In the genomic region with DNA sequence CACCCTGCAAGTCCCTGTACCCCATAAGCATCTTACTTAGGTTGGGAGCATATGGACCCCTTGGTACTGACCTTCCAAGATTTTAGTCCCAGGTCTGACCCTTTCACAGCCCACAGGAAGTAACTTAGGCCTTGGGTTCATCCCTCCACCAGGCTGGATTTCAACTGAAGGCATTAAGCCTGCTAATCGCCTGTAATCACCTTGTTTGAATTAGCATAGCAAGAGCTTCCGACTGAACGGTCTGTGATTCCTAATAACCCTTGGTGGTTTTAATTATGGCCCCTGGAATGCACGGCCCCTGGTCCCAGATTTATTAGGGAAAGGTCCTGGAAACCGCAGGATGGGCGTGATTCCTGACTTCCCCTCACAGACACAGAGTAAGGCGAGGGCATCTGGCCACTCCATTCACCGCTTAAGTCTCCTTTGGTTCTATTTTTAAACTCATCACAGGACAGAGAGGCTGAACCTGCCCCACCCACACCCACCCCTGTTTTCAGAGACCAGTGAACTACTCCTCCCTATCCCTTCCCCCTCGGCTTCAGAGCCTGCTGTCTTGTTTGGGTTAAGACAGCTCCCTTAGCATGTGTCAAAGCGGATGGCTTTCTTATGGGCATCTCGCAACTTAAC, we compare ENCODE assay signal across 27 mouse cellular contexts. TPM values are rescaled to one million over a fixed set of nuclear protein-coding genes. Genes with fewer than 3 reads are reported as not detected.
DNase-seq lines count a peak whose midpoint lies in the region; ATAC-seq lines count a peak whose summit lies in the region.
"Had no signal": no experiment of that assay in that cellular context is flagged by ENCODE, and none has a peak within 500 bp of the region (broad histone marks: within the 10 kb centered on the region; RNA-seq: fewer than 3 reads in every experiment).

No protein-coding gene starts in this region.

- no peak overlapping the region for H3K4me2 ChIP-seq in kidney, embryonic 14.5 days (replicated peaks; ENCODE audit: low read depth, low read length)
- no peak overlapping the region; the same call in 1 of the 2 replicates for H3K4me2 ChIP-seq in limb, embryonic 11.5 days (ENCODE audit: low read depth, severe bottlenecking)
- H3K4me2 ChIP-seq: limb, embryonic 12.5 days had no signal

- intact Hi-C loops in gastrocnemius, postnatal 36 days (cut with DNase I): no loop called here

- H3K27ac ChIP-seq in kidney, embryonic 14.5 days (ENCODE audit: low read depth, low read length): no peak overlapping the region
- H3K27ac ChIP-seq in limb, embryonic 11.5 days (replicated peaks; ENCODE audit: low read depth, low read length): no peak overlapping the region
- H3K27ac ChIP-seq: layer of hippocampus, adult 2 months; left cerebral cortex, adult 2 months; limb, embryonic 12.5 days; liver, embryonic 14.5 days had no signal

- 11% methylated on average over 11 of the region's 11 CpGs for WGBS in kidney, embryonic 14.5 days
- 9% methylated on average over 11 of the region's 11 CpGs for WGBS in limb, embryonic 11.5 days

- no peak overlapping the region for H3K4me3 ChIP-seq in kidney, embryonic 14.5 days (ENCODE audit: low read length)
- no peak overlapping the region for H3K4me3 ChIP-seq in limb, embryonic 11.5 days (ENCODE audit: low read depth, low read length)
- H3K4me3 ChIP-seq: erythroblast, embryonic 14.5 days; layer of hippocampus, adult 2 months; left cerebral cortex, adult 2 months; limb, embryonic 12.5 days had no signal

- ATAC-seq in kidney, embryonic 14.5 days (ENCODE audit: low FRiP score, low TSS enrichment): peak; percentile 54; the same call in 1 of the 2 replicates
- no peak for ATAC-seq in limb, embryonic 11.5 days (ENCODE audit: insufficient number of reproducible peaks, low FRiP score, low TSS enrichment, low read depth)
- ATAC-seq: activated CD4-positive, CD25-positive, alpha-beta regulatory T cell, adult 4 months; forebrain, embryonic 16.5 days; lung, postnatal 0 days; midbrain, embryonic 16.5 days had no signal

- no peak overlapping the region for H3K9ac ChIP-seq in kidney, embryonic 14.5 days (ENCODE audit: low read depth, low read length)
- H3K9ac ChIP-seq in limb, embryonic 11.5 days (ENCODE audit: low read length): peak overlapping the region; percentile 36; the same call in 1 of the 2 replicates
- H3K9ac ChIP-seq: limb, embryonic 12.5 days; liver, embryonic 14.5 days had no signal

- peaks cover 9% of the 10 kb centered on the region for H3K4me1 ChIP-seq in kidney, embryonic 14.5 days (ENCODE audit: control insufficient read depth, insufficient read depth, low read length)
- H3K4me1 ChIP-seq in limb, embryonic 11.5 days (ENCODE audit: control insufficient read depth, insufficient read depth, low read length): peaks cover 27% of the 10 kb centered on the region

- peak; percentile 44 for DNase-seq in embryo, embryonic 10.5 days (ENCODE audit: low spot score)
- DNase-seq in embryo, embryonic 11 days: no peak
- DNase-seq in kidney, postnatal 25 days: no peak
- peak; percentile 62 for DNase-seq in ZHBTc4 (ENCODE audit: low read depth, low spot score)
- peak; percentile 44 for DNase-seq in limb, embryonic 11.5 days (ENCODE audit: low spot score)
- no peak for DNase-seq in gastrocnemius, postnatal 36 days
- no peak for DNase-seq in cerebellum, adult 18-20 months
- DNase-seq: cerebellum, adult 11-12 months; heart, postnatal 4 days; kidney, adult 18-20 months; thymus, postnatal 36 days had no signal

- H3K27me3 ChIP-seq in kidney, embryonic 14.5 days (ENCODE audit: control insufficient read depth, insufficient read depth, low read length): peaks cover 5% of the 10 kb centered on the region; the same call in 1 of the 2 replicates
- H3K27me3 ChIP-seq in limb, embryonic 11.5 days (ENCODE audit: control insufficient read depth, insufficient read depth, low read length): no peaks in the 10 kb centered on the region

- H3K36me3 ChIP-seq in kidney, embryonic 14.5 days (ENCODE audit: control insufficient read depth, insufficient read depth, low read length): no peaks in the 10 kb centered on the region
- no peaks in the 10 kb centered on the region for H3K36me3 ChIP-seq in limb, embryonic 11.5 days (ENCODE audit: control insufficient read depth, insufficient read depth, low read length)
- H3K36me3 ChIP-seq: limb, embryonic 12.5 days had no signal

- no peaks in the 10 kb centered on the region for H3K9me3 ChIP-seq in kidney, embryonic 14.5 days (ENCODE audit: control insufficient read depth, low read length)
- no peaks in the 10 kb centered on the region for H3K9me3 ChIP-seq in limb, embryonic 11.5 days (ENCODE audit: control insufficient read depth, low read length)
- H3K9me3 ChIP-seq: limb, embryonic 12.5 days had no signal

RNA-seq across cellular contexts. Expression of gene Gm10803, which starts 31.9 kb away (rescaled TPM):
- not detected in 2 replicates for polyA plus RNA-seq in kidney, embryonic 14.5 days (2014; fragmentation: Nextera tagmentation; extraction: Ambion mirVana)
- polyA plus RNA-seq in limb, embryonic 11.5 days (2014; fragmentation: Nextera tagmentation; extraction: Ambion mirVana): not detected in 2 replicates
- not detected for total RNA-seq in gastrocnemius, postnatal 36 days (2021)
- total RNA-seq: adrenal gland, postnatal 14 days; CH12.LX; gastrocnemius, adult 18-20 months; granulocyte monocyte progenitor cell, adult 5-6 weeks; heart, postnatal 4 days; layer of hippocampus, adult 2 months; left cerebral cortex, adult 2 months; megakaryocyte progenitor cell, adult 5-6 weeks had no signal
- polyA plus RNA-seq: activated CD4-positive, CD25-positive, alpha-beta regulatory T cell, adult 4 months; erythroblast, embryonic 14.5 days; forebrain, embryonic 16.5 days; limb, embryonic 12.5 days; liver, embryonic 14.5 days; lung, postnatal 0 days; midbrain, embryonic 16.5 days; testis, adult 2 months had no signal

RNA-seq across cellular contexts. Expression of gene Alx4, which starts 49.9 kb away (rescaled TPM):
- polyA plus RNA-seq in kidney, embryonic 14.5 days (2014; fragmentation: Nextera tagmentation; extraction: Ambion mirVana): 0.22 and 0.34 TPM in 2 replicates
- 7.9 and 10.0 TPM in 2 replicates for polyA plus RNA-seq in limb, embryonic 11.5 days (2014; fragmentation: Nextera tagmentation; extraction: Ambion mirVana)
- total RNA-seq in gastrocnemius, postnatal 36 days (2021): under 1 TPM; 0.15 to 0.23 TPM
- total RNA-seq: CH12.LX; granulocyte monocyte progenitor cell, adult 5-6 weeks; megakaryocyte progenitor cell, adult 5-6 weeks had no signal
- polyA plus RNA-seq: activated CD4-positive, CD25-positive, alpha-beta regulatory T cell, adult 4 months; lung, postnatal 0 days had no signal

Comparison
In these comparisons a context has a peak if more than half of its experiments do, and no peak if none do; other contexts are left out.
1. DNase-seq: peak in embryo, embryonic 10.5 days (single experiment), ZHBTc4 (single experiment) and limb, embryonic 11.5 days (single experiment); none in embryo, embryonic 11 days (single experiment), kidney, postnatal 25 days (0 of 2), gastrocnemius, postnatal 36 days (0 of 2) and cerebellum, adult 18-20 months (0 of 2).